Mouse (Mus musculus) bone marrow, adult 2 months (tissue): ENCODE measurements around the gene Kdm4d.

ENCODE experiments used
- CTCF ChIP-seq: fragments of 200-500 bp; IDR thresholded peaks from 2 replicates; pipeline ENCODE4 v1.5.1; 2011; ENCODE audit warnings: low read length, control low read depth; ENCODE audit not compliant: control insufficient read depth, insufficient read depth
- POLR2A ChIP-seq: fragments of 200-500 bp; IDR thresholded peaks from 2 replicates; pipeline ENCODE4 v1.6.1; 2011; ENCODE audit warnings: low read depth, mild to moderate bottlenecking, control low read depth, low read length, borderline replicate concordance; ENCODE audit not compliant: control insufficient read depth

- no peak; the same call in 1 of the 2 replicates for TF ChIP-seq POLR2A
- TF ChIP-seq CTCF = no peak
Observed at GRCm38 (mm10) chr9:14500023-14500915, at the start of gene Kdm4d, which contains the start of gene Cwc15.
